Mouse (Mus musculus) B cell, adult (primary cell): ENCODE data around the gene Dpysl4. TPM values are rescaled to one million over a fixed set of nuclear protein-coding genes. Genes with fewer than 3 reads are reported as not detected.

Experiments used
- total RNA-seq: library from RNA; stranded (reverse); gene quantifications from 4 replicates; pipeline ENCODE4 v1.2.4, GENCODE M21; 2023; ENCODE audit not compliant: inconsistent age

Dpysl4 gene
- not detected in 4 replicates for total RNA-seq

DNA sequence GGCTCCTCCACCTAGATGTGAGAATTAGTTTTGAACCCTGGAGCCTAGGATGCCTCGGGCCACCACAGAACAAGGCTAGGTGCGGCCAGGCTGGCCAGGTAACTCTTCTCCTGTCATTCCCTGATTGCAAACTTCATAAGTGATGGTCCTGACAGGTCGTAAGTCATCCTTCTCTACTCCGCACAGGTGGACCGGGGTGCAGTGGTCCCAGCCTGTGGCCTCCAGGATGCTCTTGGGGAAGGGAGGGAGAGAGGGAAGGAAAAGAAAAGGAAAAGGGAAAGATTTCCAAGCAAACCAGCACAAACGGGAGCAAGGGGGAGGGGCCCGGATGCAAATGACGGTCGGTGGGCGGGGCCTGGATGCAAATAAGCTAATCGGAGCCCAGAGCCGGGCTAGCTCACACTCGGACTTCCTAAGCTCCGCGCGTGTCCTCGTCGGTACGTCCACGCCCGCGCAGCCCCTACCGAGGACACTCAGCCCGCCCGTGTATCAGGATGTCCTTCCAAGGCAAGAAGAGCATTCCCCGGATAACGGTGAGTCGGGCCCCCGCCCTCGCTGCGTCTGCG lies at the start of gene Dpysl4:
Gene Dpysl4, plus strand, starts transcription at position 373 of the 566 bp plus-strand sequence.

Other genes starting within 250 kb of the Dpysl4 start
- gene Ppp2r2d, start 239.9 kb upstream of the Dpysl4 start, total RNA-seq, result 51.7 to 62.4 TPM (median 56.2 TPM) in 4 replicates
- 46.0 to 56.5 TPM (median 49.6 TPM) in 4 replicates for gene Mapk1ip1, start 239.7 kb upstream of the Dpysl4 start, total RNA-seq
- 6.2 to 9.7 TPM (median 6.8 TPM) in 4 replicates for gene Bnip3, start 176.5 kb upstream of the Dpysl4 start, total RNA-seq
- not detected in 4 replicates for gene Jakmip3, start 145.3 kb upstream of the Dpysl4 start, total RNA-seq
- gene Lrrc27, start 127.0 kb downstream of the Dpysl4 start, total RNA-seq, result 0.87 TPM in 1 of 4 replicates, not detected in the others
- 0.24 to 0.26 TPM in 2 of 4 replicates, not detected in the others for gene Stk32c, start 127.3 kb downstream of the Dpysl4 start, total RNA-seq
- 2.9 to 4.1 TPM (median 3.1 TPM) in 4 replicates for gene Pwwp2b, start 162.5 kb downstream of the Dpysl4 start, total RNA-seq